Mouse (Mus musculus) testis, adult 2 months (tissue): ENCODE measurements around the gene Acp4.

Source experiments
- CTCF ChIP-seq: fragments of 200-500 bp; IDR thresholded peaks from 2 replicates; pipeline ENCODE4 v1.5.1; 2012; ENCODE audit warnings: low read depth, mild to moderate bottlenecking, inconsistent platforms, low read length, moderate library complexity; ENCODE audit not compliant: control insufficient read depth, insufficient read depth, insufficient replicate concordance
- POLR2A ChIP-seq: fragments of 200-500 bp; IDR thresholded peaks from 2 replicates; pipeline ENCODE4 v1.6.1; 2012; ENCODE audit warnings: low read depth, mild to moderate bottlenecking, inconsistent platforms, low read length, moderate library complexity; ENCODE audit not compliant: control insufficient read depth

DNA sequence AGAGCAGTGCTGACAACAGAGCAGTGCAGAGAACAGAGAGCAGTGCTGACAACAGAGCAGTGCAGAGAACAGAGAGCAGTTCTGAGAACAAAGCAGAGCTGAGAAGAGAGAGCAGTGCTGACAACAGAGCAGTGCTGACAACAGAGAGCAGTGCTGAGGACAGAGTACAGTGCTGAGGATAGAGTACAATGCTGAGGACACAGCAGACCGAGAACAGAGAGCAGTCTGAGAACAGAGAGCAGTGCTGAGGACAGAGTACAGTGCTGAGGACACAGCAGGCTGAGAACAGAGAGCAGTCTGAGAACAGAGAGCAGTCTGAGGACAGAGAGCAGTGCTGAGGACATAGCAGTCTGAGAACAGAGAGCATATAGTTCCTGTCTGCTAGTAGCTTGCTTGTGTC, 16.5 kb downstream of the Acp4 start:
- TF ChIP-seq CTCF (no peak), POLR2A (no peak)
